Mouse (Mus musculus) thymus, adult 2 months (tissue): Measurements from ENCODE around the gene Tfcp2l1. TPM values are rescaled to one million over a fixed set of nuclear protein-coding genes. Genes with fewer than 3 reads are reported as not detected.

ENCODE experiments used
- DNase-seq: peaks from one replicate; pipeline ENCODE4 v3.0.0; 2021
- H3K27ac ChIP-seq: fragments of 200-500 bp; 2 replicates; pipeline ENCODE4 v1.5.1; 2012; ENCODE audit warnings: low read length, control low read depth; ENCODE audit not compliant: control insufficient read depth, insufficient read depth
- H3K27me3 ChIP-seq: fragments of 200-500 bp; 2 replicates; pipeline ENCODE4 v1.6.1; 2012; ENCODE audit warnings: mild to moderate bottlenecking, low read length, moderate library complexity, mixed read lengths; ENCODE audit not compliant: control insufficient read depth, insufficient read depth
- H3K36me3 ChIP-seq: fragments of 200-500 bp; 2 replicates; pipeline ENCODE4 v1.6.1; 2012; ENCODE audit warnings: mild to moderate bottlenecking, low read length, moderate library complexity; ENCODE audit not compliant: control insufficient read depth, insufficient read depth
- H3K4me1 ChIP-seq: fragments of 200-500 bp; replicated peaks from 2 replicates; pipeline ENCODE4 v1.6.1; 2012; ENCODE audit warnings: low read length; ENCODE audit not compliant: control insufficient read depth, insufficient read depth
- H3K4me3 ChIP-seq: fragments of 200-500 bp; 2 replicates; pipeline ENCODE4 v1.5.1; 2012; ENCODE audit warnings: mild to moderate bottlenecking, low read length, control low read depth, moderate library complexity; ENCODE audit not compliant: control insufficient read depth, insufficient read depth
- CTCF ChIP-seq: fragments of 200-500 bp; IDR thresholded peaks from 2 replicates; pipeline ENCODE4 v1.5.1; 2012; ENCODE audit warnings: mild to moderate bottlenecking, control low read depth, low read length, moderate library complexity, borderline replicate concordance; ENCODE audit not compliant: control insufficient read depth, poor library complexity, insufficient read depth; ENCODE audit errors: extremely low read depth
- POLR2A ChIP-seq: fragments of 200-500 bp; IDR thresholded peaks from 2 replicates; pipeline ENCODE4 v1.6.1; 2012; ENCODE audit warnings: mild to moderate bottlenecking, low read length, control low read depth, moderate library complexity; ENCODE audit not compliant: control insufficient read depth, poor library complexity, insufficient read depth; ENCODE audit errors: extremely low read depth
- WGBS: fragments of 180-500 bp; shearing (Covaris S2); methylation state at CpG from one replicate; pipeline ENCODE4 v1.1.7; 2018; 5-methylcytosine and 5-hydroxymethylcytosine counted together
- polyA plus RNA-seq: library from polyadenylated mRNA; depleted of rRNA; stranded (reverse); fragments of >200 nt; gene quantifications from 2 replicates; pipeline ENCODE4 v1.2.3, GENCODE M21; 2012

The Tfcp2l1 gene
- polyA plus RNA-seq, 1 experiment = 3.1 TPM

GRCm38 (mm10) chr1:118674176-118674575 lies 46.4 kb downstream of the Tfcp2l1 start:
- Histone ChIP-seq H3K27ac (no peak overlapping the region), H3K4me3 (no peak overlapping the region), H3K27me3 (no peaks in the 10 kb centered on the region), H3K36me3 (no peaks in the 10 kb centered on the region), H3K4me1 (no peaks in the 10 kb centered on the region)
- TF ChIP-seq POLR2A = no peak
- TF ChIP-seq CTCF = no peak
- WGBS = 90% methylated on average over 4 of the region's 4 CpGs
- DNase-seq = no peak

- WGBS = 87% methylated on average over 1 of the region's 1 CpGs
- Histone ChIP-seq H3K27me3 (no peaks in the 10 kb centered on the region), H3K4me3 (no peak overlapping the region), H3K27ac (no peak overlapping the region), H3K4me1 (no peaks in the 10 kb centered on the region), H3K36me3 (no peaks in the 10 kb centered on the region)
- no peak for TF ChIP-seq POLR2A
- TF ChIP-seq CTCF = no peak
- DNase-seq = no peak
These were observed 54.2 kb downstream of the Tfcp2l1 start for GRCm38 (mm10) chr1:118681980-118682379.

GRCm38 (mm10) chr1:118683686-118684085 lies 55.9 kb downstream of the Tfcp2l1 start:
- H3K27ac ChIP-seq = no peak overlapping the region
- 91% methylated on average over 4 of the region's 4 CpGs for WGBS
- DNase-seq = no peak

GRCm38 (mm10) chr1:118687726-118688125 lies 60.0 kb downstream of the Tfcp2l1 start:
- TF ChIP-seq CTCF = no peak
- 94% methylated on average over 10 of the region's 10 CpGs for WGBS
- no peaks in the 10 kb centered on the region for H3K27me3 ChIP-seq
- no peaks in the 10 kb centered on the region for H3K4me1 ChIP-seq
- H3K27ac ChIP-seq = no peak overlapping the region
- no peak overlapping the region for H3K4me3 ChIP-seq
- no peak for DNase-seq
- H3K36me3 ChIP-seq = no peaks in the 10 kb centered on the region

More at GRCm38 (mm10) chr1:118683686-118684085, 55.9 kb downstream of the Tfcp2l1 start:
- no peaks in the 10 kb centered on the region for H3K27me3 ChIP-seq
- TF ChIP-seq CTCF (no peak), POLR2A (no peak)
- H3K4me1 ChIP-seq = no peaks in the 10 kb centered on the region
- no peak overlapping the region for H3K4me3 ChIP-seq
- no peaks in the 10 kb centered on the region for H3K36me3 ChIP-seq

GRCm38 (mm10) chr1:118689830-118690229 lies 62.1 kb downstream of the Tfcp2l1 start:
- WGBS = 89% methylated on average over 5 of the region's 5 CpGs
- no peak overlapping the region for H3K27ac ChIP-seq
- H3K36me3 ChIP-seq = no peaks in the 10 kb centered on the region
- no peak overlapping the region for H3K4me3 ChIP-seq
- no peaks in the 10 kb centered on the region for H3K27me3 ChIP-seq
- no peaks in the 10 kb centered on the region; the same call in 1 of the 2 replicates for H3K4me1 ChIP-seq
- no peak for DNase-seq
- TF ChIP-seq POLR2A = no peak
- no peak for TF ChIP-seq CTCF

GRCm38 (mm10) chr1:118694436-118694835 lies 66.7 kb downstream of the Tfcp2l1 start:
- TF ChIP-seq CTCF = peak; percentile 15; the same call in 1 of the 2 replicates
- no peak for TF ChIP-seq POLR2A
- no peak for DNase-seq
- 76% methylated on average over 2 of the region's 2 CpGs for WGBS

GRCm38 (mm10) chr1:118697906-118698305 lies 70.2 kb downstream of the Tfcp2l1 start:
- 92% methylated on average over 6 of the region's 6 CpGs for WGBS
- Histone ChIP-seq H3K27ac (no peak overlapping the region), H3K36me3 (no peaks in the 10 kb centered on the region), H3K4me3 (no peak overlapping the region), H3K27me3 (no peaks in the 10 kb centered on the region), H3K4me1 (no peaks in the 10 kb centered on the region; the same call in 1 of the 2 replicates)
- TF ChIP-seq POLR2A = no peak
- TF ChIP-seq CTCF = no peak
- DNase-seq = no peak

More at GRCm38 (mm10) chr1:118694436-118694835, 66.7 kb downstream of the Tfcp2l1 start:
- Histone ChIP-seq H3K4me1 (no peaks in the 10 kb centered on the region; the same call in 1 of the 2 replicates), H3K4me3 (no peak overlapping the region), H3K36me3 (no peaks in the 10 kb centered on the region), H3K27me3 (no peaks in the 10 kb centered on the region), H3K27ac (no peak overlapping the region)
